Mouse (Mus musculus): ENCODE data around the gene Olfr716.
"Not testable (repeated sequence)": the region's sequence is repeated elsewhere in the genome, so short reads cannot be mapped to it uniquely, and the experiment has no call there.

Olfr716 gene

DNA sequence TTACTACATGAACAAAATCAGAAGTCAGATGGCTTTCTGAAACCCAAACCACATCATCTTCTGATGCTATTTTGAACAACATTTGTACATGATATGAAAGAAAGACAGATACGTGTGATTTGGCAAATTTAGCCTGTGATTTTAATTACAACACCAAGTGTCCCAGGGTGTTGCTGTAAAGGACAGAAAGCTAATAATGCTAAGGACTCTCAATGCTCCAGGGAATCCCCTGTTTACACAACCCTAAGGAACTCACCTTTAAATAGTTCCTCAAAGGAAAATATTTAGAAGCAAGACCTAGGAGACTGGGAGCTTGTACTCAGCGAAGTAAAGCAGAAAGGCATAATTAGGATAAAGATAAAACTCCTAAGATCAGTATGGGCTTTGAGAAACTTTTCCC, at the start of gene Olfr716:
TSS of gene Olfr716 (plus strand) at position 301 of the 400 bp plus-strand sequence.
- DNase-seq (ENCODE audit: low spot score in 2 of 2), result not testable (repeated sequence)

DNA sequence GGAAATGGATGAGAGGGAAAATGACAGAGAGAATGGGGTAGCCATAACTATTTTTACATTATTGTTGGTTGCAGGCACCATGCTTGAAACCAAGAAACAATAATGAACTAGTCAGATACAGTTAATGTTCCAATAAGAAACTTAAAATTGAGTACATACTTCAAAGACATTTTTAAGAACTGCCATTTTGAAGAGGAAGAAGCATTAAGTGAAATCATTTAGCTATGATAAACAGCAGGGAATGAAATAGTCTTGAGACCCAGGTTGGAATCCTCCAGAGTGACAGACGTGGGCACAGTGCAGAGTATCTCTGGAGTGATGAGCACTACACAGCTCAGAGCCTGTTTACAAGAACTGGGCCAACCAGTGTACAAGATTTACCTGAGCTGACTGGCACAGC, 45.2 kb upstream of the Olfr716 start, which contains the start of gene Olfr17:
TSS of gene Olfr17 (plus strand) at position 301 of the 400 bp plus-strand sequence.
- no peak for DNase-seq (ENCODE audit: low spot score in 2 of 2)

- not testable (repeated sequence) for DNase-seq (ENCODE audit: low spot score in 2 of 2)
Observed at GRCm38 (mm10) chr7:107110269-107110668, 27.9 kb upstream of the Olfr716 start, which contains the start of gene Olfr715b. Gene Olfr715b, minus strand, starts transcription at chr7:107110369.

GRCm38 (mm10) chr7:107130983-107131382, 7.1 kb upstream of the Olfr716 start, which contains the start of gene Olfr715:
Gene Olfr715, minus strand, starts transcription at chr7:107131083.
- not testable (repeated sequence) for DNase-seq (ENCODE audit: low spot score in 2 of 2)

- no peak for DNase-seq (ENCODE audit: low spot score in 2 of 2)
Observed at GRCm38 (mm10) chr7:107166690-107167089, 28.6 kb downstream of the Olfr716 start, which contains the start of gene Nlrp14. Gene Nlrp14, plus strand, starts transcription at chr7:107166990.

DNA sequence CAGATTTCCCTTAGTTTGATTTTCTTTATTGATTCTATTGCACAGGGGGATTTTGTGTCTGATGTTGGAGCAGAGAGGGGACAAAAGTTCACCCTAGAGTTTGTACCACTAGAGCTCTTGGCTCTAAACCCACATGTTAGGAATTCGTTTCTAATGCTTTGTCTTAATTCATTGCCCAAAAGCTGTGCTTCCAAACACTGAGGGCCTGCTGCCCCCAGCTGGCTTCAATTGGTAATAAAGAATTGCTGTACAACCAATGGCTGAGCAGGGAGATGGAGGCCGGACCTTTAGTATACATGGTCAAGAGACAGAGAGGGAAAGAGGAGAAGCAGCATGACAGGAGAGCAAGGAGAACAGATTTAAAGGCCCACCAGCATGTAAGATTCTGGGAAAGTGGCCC, 42.3 kb downstream of the Olfr716 start:
- no peak for DNase-seq (ENCODE audit: low spot score in 2 of 2)

Measured in cerebellum, postnatal 4 days (tissue).